Mouse (Mus musculus) ES-Bruce4 (cell line): Measurements from ENCODE around the gene Olfr449.

Experiments used
- CTCF ChIP-seq: IDR thresholded peaks from one replicate; pipeline ENCODE4 v1.8.1; 2011; ENCODE audit warnings: low read depth, low read length
- EP300 ChIP-seq: IDR thresholded peaks from 2 replicates; pipeline ENCODE4 v1.6.1; 2011; ENCODE audit warnings: low read depth, low read length; ENCODE audit not compliant: insufficient read depth

- TF ChIP-seq EP300 (no peak), CTCF (no peak)
Measured at GRCm38 (mm10) chr6:42876323-42876722, 42.1 kb downstream of the Olfr449 start.
